Mouse (Mus musculus) hindbrain, postnatal 0 days (tissue): ENCODE measurements around the gene Rab3a. TPM values are rescaled to one million over a fixed set of nuclear protein-coding genes. Genes with fewer than 3 reads are reported as not detected.

ENCODE experiments used
- ATAC-seq: fragments of 200-750 bp; cut with Nextera tagmentation; 2 replicates; pipeline ENCODE4 v1.8.0; 2017; ENCODE audit warnings: mild to moderate bottlenecking, moderate TSS enrichment, moderate library complexity
- DNase-seq: peaks from one replicate; pipeline ENCODE4 v3.0.0-alpha.2; 2015; ENCODE audit warnings: low spot score
- H3K27ac ChIP-seq: fragments of 300-500 bp; sonication (generic); 2 replicates; pipeline ENCODE4 v1.5.1; 2014; ENCODE audit warnings: mild to moderate bottlenecking
- H3K27me3 ChIP-seq: fragments of 300-500 bp; sonication (generic); 2 replicates; pipeline ENCODE4 v1.6.1; 2014; ENCODE audit warnings: low read length, mixed read lengths; ENCODE audit not compliant: insufficient read depth
- H3K36me3 ChIP-seq: fragments of 300-500 bp; sonication (generic); 2 replicates; pipeline ENCODE4 v1.6.1; 2014; ENCODE audit warnings: low read length, mixed read lengths; ENCODE audit not compliant: insufficient read depth
- H3K4me1 ChIP-seq: fragments of 300-500 bp; sonication (generic); 2 replicates; pipeline ENCODE4 v1.6.1; 2014; ENCODE audit warnings: antibody characterized with exemption, low read length, mixed read lengths; ENCODE audit not compliant: insufficient read depth
- H3K4me2 ChIP-seq: fragments of 300-500 bp; sonication (generic); 2 replicates; pipeline ENCODE4 v1.6.1; 2014; ENCODE audit warnings: low read depth, mild to moderate bottlenecking, low read length, moderate library complexity, mixed read lengths
- H3K4me3 ChIP-seq: fragments of 300-500 bp; sonication (generic); 2 replicates; pipeline ENCODE4 v1.5.1; 2014; ENCODE audit warnings: low read length
- H3K9ac ChIP-seq: fragments of 300-500 bp; sonication (generic); replicated peaks from 2 replicates; pipeline ENCODE4 v1.6.1; 2014; ENCODE audit warnings: mild to moderate bottlenecking, low read length, moderate library complexity, mixed read lengths
- H3K9me3 ChIP-seq: fragments of 300-500 bp; sonication (generic); 2 replicates; pipeline ENCODE4 v1.6.1; 2016; ENCODE audit warnings: low read length, mixed read lengths
- CTCF ChIP-seq: IDR thresholded peaks from 2 replicates; pipeline ENCODE4 v1.5.1; 2016; ENCODE audit warnings: antibody characterized with exemption, control low read depth, low read depth
- WGBS: fragments of 180-500 bp; shearing (Covaris S2); extraction: QIAGEN DNeasy Blood & Tissue Kit; methylation state at CpG from one replicate; pipeline ENCODE4 v1.1.7; 2014; 5-methylcytosine and 5-hydroxymethylcytosine counted together
- polyA plus RNA-seq: library from polyadenylated mRNA; unstranded; fragments of >200 nt; fragmentation: Nextera tagmentation; extraction: Ambion mirVana; gene quantifications from 2 replicates; pipeline ENCODE4 v1.2.1, GENCODE M21; 2015
- total RNA-seq: library from RNA; depleted of rRNA; stranded (reverse); fragments of >200 nt; gene quantifications from 2 replicates; pipeline ENCODE4 v1.2.3, GENCODE M21; 2014

The Rab3a gene
- total and polyA plus RNA-seq, 2 experiments from 2014 or later: 693 to 724 TPM

- WGBS: 86% methylated on average over 40 of the region's 40 CpGs
- Histone ChIP-seq H3K27me3 (no peaks in the 10 kb centered on the region), H3K27ac (no peak overlapping the region), H3K9ac (no peak overlapping the region), H3K9me3 (no peaks in the 10 kb centered on the region), H3K4me1 (no peaks in the 10 kb centered on the region), H3K36me3 (no peaks in the 10 kb centered on the region), H3K4me3 (no peak overlapping the region), H3K4me2 (no peak overlapping the region)
- DNase-seq: no peak
- no peak for TF ChIP-seq CTCF
- ATAC-seq: no peak
Observed at GRCm38 (mm10) chr8:70716521-70717400, 37.7 kb upstream of the Rab3a start.

- TF ChIP-seq CTCF: peak; percentile 82
- DNase-seq (peak; percentile 64), ATAC-seq (peak; percentile 31; the same call in 1 of the 2 replicates)
- no peaks in the 10 kb centered on the region for H3K36me3 ChIP-seq
- WGBS: 4% methylated on average over 19 of the region's 19 CpGs
- no peaks in the 10 kb centered on the region for H3K9me3 ChIP-seq
- no peak within 1 kb of the TSS for H3K9ac ChIP-seq
- H3K4me1 ChIP-seq: no peaks in the 10 kb centered on the region
- no peaks in the 10 kb centered on the region for H3K27me3 ChIP-seq
- H3K4me2 ChIP-seq: no peak within 1 kb of the TSS
- no peak within 1 kb of the TSS for H3K4me3 ChIP-seq
- H3K27ac ChIP-seq: no peak within 1 kb of the TSS
Observed at GRCm38 (mm10) chr8:70718297-70718696, 36.2 kb upstream of the Rab3a start, which contains the start of gene Gm3336. Gene Gm3336 (plus strand): TSS chr8:70718543.

- ATAC-seq: no peak
- WGBS: 71% methylated on average over 9 of the region's 9 CpGs
- no peaks in the 10 kb centered on the region for H3K9me3 ChIP-seq
- H3K27ac ChIP-seq: no peak overlapping the region
- H3K4me1 ChIP-seq: no peaks in the 10 kb centered on the region
- TF ChIP-seq CTCF: no peak
- no peaks in the 10 kb centered on the region for H3K36me3 ChIP-seq
- no peak overlapping the region for H3K9ac ChIP-seq
- no peaks in the 10 kb centered on the region for H3K27me3 ChIP-seq
- DNase-seq: no peak
- H3K4me2 ChIP-seq: no peak overlapping the region
- H3K4me3 ChIP-seq: no peak overlapping the region
Observed at GRCm38 (mm10) chr8:70719796-70720270, 34.6 kb upstream of the Rab3a start.

GRCm38 (mm10) chr8:70720739-70721138, 33.7 kb upstream of the Rab3a start:
- H3K9me3 ChIP-seq: no peaks in the 10 kb centered on the region
- no peak overlapping the region for H3K9ac ChIP-seq
- DNase-seq (peak; percentile 85), ATAC-seq (peak; percentile 72)
- no peak overlapping the region for H3K27ac ChIP-seq
- no peaks in the 10 kb centered on the region for H3K36me3 ChIP-seq
- H3K27me3 ChIP-seq: no peaks in the 10 kb centered on the region
- 4% methylated on average over 3 of the region's 3 CpGs for WGBS
- no peaks in the 10 kb centered on the region for H3K4me1 ChIP-seq
- peak; percentile 98 for TF ChIP-seq CTCF
- no peak overlapping the region for H3K4me3 ChIP-seq
- no peak overlapping the region for H3K4me2 ChIP-seq

GRCm38 (mm10) chr8:70721601-70722000, 32.9 kb upstream of the Rab3a start:
- no peak overlapping the region for H3K4me2 ChIP-seq
- no peaks in the 10 kb centered on the region for H3K36me3 ChIP-seq
- no peaks in the 10 kb centered on the region for H3K27me3 ChIP-seq
- no peak for TF ChIP-seq CTCF
- H3K4me1 ChIP-seq: no peaks in the 10 kb centered on the region
- DNase-seq: no peak
- ATAC-seq: no peak
- no peak overlapping the region for H3K27ac ChIP-seq
- WGBS: 86% methylated on average over 8 of the region's 8 CpGs
- no peaks in the 10 kb centered on the region for H3K9me3 ChIP-seq
- no peak overlapping the region for H3K4me3 ChIP-seq
- no peak overlapping the region for H3K9ac ChIP-seq

- H3K9ac ChIP-seq: no peak within 1 kb of the TSS
- H3K4me2 ChIP-seq: no peak within 1 kb of the TSS
- no peak for TF ChIP-seq CTCF
- WGBS: 61% methylated on average over 7 of the region's 7 CpGs
- no peaks in the 10 kb centered on the region for H3K4me1 ChIP-seq
- no peaks in the 10 kb centered on the region for H3K9me3 ChIP-seq
- no peak within 1 kb of the TSS for H3K4me3 ChIP-seq
- H3K36me3 ChIP-seq: no peaks in the 10 kb centered on the region
- no peaks in the 10 kb centered on the region; the same call in 1 of the 2 replicates for H3K27me3 ChIP-seq
- no peak within 1 kb of the TSS for H3K27ac ChIP-seq
- ATAC-seq: no peak
- no peak for DNase-seq
Observed at GRCm38 (mm10) chr8:70723486-70724210, 30.8 kb upstream of the Rab3a start, which contains the start of gene Pde4c. Gene Pde4c (plus strand): TSS chr8:70723720.
